Mouse (Mus musculus): Measurements from ENCODE around the gene Ddah1. TPM values are rescaled to one million over a fixed set of nuclear protein-coding genes. Genes with fewer than 3 reads are reported as not detected.

Ddah1 gene
- total and polyA plus RNA-seq, 2 experiments: 43.1 to 80.8 TPM

- no peak overlapping the region for H3K4me3 ChIP-seq (ENCODE audit: insufficient read depth, low read depth, low read length)
- H3K27ac ChIP-seq (replicated peaks; ENCODE audit: insufficient read depth, low read depth, low read length): no peak overlapping the region
- no peaks in the 10 kb centered on the region for H3K27me3 ChIP-seq (ENCODE audit: control insufficient read depth, insufficient read depth, low read length)
- no peak for DNase-seq (ENCODE audit: extremely low read depth, low read depth, low spot score)
- peaks cover 8% of the 10 kb centered on the region; the same call in 1 of the 2 replicates for H3K79me2 ChIP-seq (ENCODE audit: control insufficient read depth, insufficient read depth, low read length)
- H3K4me1 ChIP-seq (ENCODE audit: control insufficient read depth, insufficient read depth, low read length): peaks cover 4% of the 10 kb centered on the region; the same call in 1 of the 2 replicates
- H3K9ac ChIP-seq (ENCODE audit: low read depth, low read length): no peak overlapping the region
- no peaks in the 10 kb centered on the region for H3K36me3 ChIP-seq (ENCODE audit: control insufficient read depth, insufficient read depth, low read length)
- WGBS: 83% methylated on average over 18 of the region's 18 CpGs
- TF ChIP-seq CTCF (IDR thresholded peaks at IDR 0.05; ENCODE audit: low read depth, low read length) (no peak), POLR2A (IDR thresholded peaks at IDR 0.05; ENCODE audit: extremely low read depth, insufficient read depth, low read length) (no peak)
These were observed 68.9 kb downstream of the Ddah1 start for GRCm38 (mm10) chr3:145827191-145828045.

GRCm38 (mm10) chr3:145828906-145829305, 70.4 kb downstream of the Ddah1 start:
- 86% methylated on average over 5 of the region's 5 CpGs for WGBS
- no peak for DNase-seq (ENCODE audit: extremely low read depth, low read depth, low spot score)
- H3K4me3 ChIP-seq (ENCODE audit: insufficient read depth, low read depth, low read length): no peak overlapping the region
- H3K79me2 ChIP-seq (ENCODE audit: control insufficient read depth, insufficient read depth, low read length): peaks cover 8% of the 10 kb centered on the region; the same call in 1 of the 2 replicates
- H3K27me3 ChIP-seq (ENCODE audit: control insufficient read depth, insufficient read depth, low read length): no peaks in the 10 kb centered on the region
- no peak overlapping the region for H3K9ac ChIP-seq (ENCODE audit: low read depth, low read length)
- H3K36me3 ChIP-seq (ENCODE audit: control insufficient read depth, insufficient read depth, low read length): no peaks in the 10 kb centered on the region
- TF ChIP-seq POLR2A (IDR thresholded peaks at IDR 0.05; ENCODE audit: extremely low read depth, insufficient read depth, low read length) (no peak), CTCF (IDR thresholded peaks at IDR 0.05; ENCODE audit: low read depth, low read length) (no peak)
- H3K27ac ChIP-seq (replicated peaks; ENCODE audit: insufficient read depth, low read depth, low read length): no peak overlapping the region
- peaks cover 2% of the 10 kb centered on the region; the same call in 1 of the 2 replicates for H3K4me1 ChIP-seq (ENCODE audit: control insufficient read depth, insufficient read depth, low read length)

- no peaks in the 10 kb centered on the region for H3K4me1 ChIP-seq (ENCODE audit: control insufficient read depth, insufficient read depth, low read length)
- H3K36me3 ChIP-seq (ENCODE audit: control insufficient read depth, insufficient read depth, low read length): no peaks in the 10 kb centered on the region
- no peak for DNase-seq (ENCODE audit: extremely low read depth, low read depth, low spot score)
- TF ChIP-seq POLR2A (IDR thresholded peaks at IDR 0.05; ENCODE audit: extremely low read depth, insufficient read depth, low read length) (no peak), CTCF (IDR thresholded peaks at IDR 0.05; ENCODE audit: low read depth, low read length) (no peak)
- no peak overlapping the region for H3K9ac ChIP-seq (ENCODE audit: low read depth, low read length)
- no peak overlapping the region for H3K27ac ChIP-seq (replicated peaks; ENCODE audit: insufficient read depth, low read depth, low read length)
- peaks cover 9% of the 10 kb centered on the region; the same call in 1 of the 2 replicates for H3K79me2 ChIP-seq (ENCODE audit: control insufficient read depth, insufficient read depth, low read length)
- no peak overlapping the region for H3K4me3 ChIP-seq (ENCODE audit: insufficient read depth, low read depth, low read length)
- H3K27me3 ChIP-seq (ENCODE audit: control insufficient read depth, insufficient read depth, low read length): no peaks in the 10 kb centered on the region
- WGBS: 28% methylated on average over 8 of the region's 8 CpGs
These were observed 75.6 kb downstream of the Ddah1 start for GRCm38 (mm10) chr3:145833948-145834538.

GRCm38 (mm10) chr3:145838281-145838680, 79.8 kb downstream of the Ddah1 start:
- Histone ChIP-seq H3K4me1 (ENCODE audit: control insufficient read depth, insufficient read depth, low read length) (peaks cover 2% of the 10 kb centered on the region; the same call in 1 of the 2 replicates), H3K36me3 (ENCODE audit: control insufficient read depth, insufficient read depth, low read length) (no peaks in the 10 kb centered on the region), H3K4me3 (ENCODE audit: insufficient read depth, low read depth, low read length) (no peak overlapping the region), H3K79me2 (ENCODE audit: control insufficient read depth, insufficient read depth, low read length) (peaks cover 11% of the 10 kb centered on the region; the same call in 1 of the 2 replicates), H3K27me3 (ENCODE audit: control insufficient read depth, insufficient read depth, low read length) (no peaks in the 10 kb centered on the region), H3K27ac (replicated peaks; ENCODE audit: insufficient read depth, low read depth, low read length) (no peak overlapping the region), H3K9ac (ENCODE audit: low read depth, low read length) (no peak overlapping the region)
- no peak for DNase-seq (ENCODE audit: extremely low read depth, low read depth, low spot score)
- no peak for TF ChIP-seq POLR2A (IDR thresholded peaks at IDR 0.05; ENCODE audit: extremely low read depth, insufficient read depth, low read length)

- no peak overlapping the region for H3K27ac ChIP-seq (replicated peaks; ENCODE audit: insufficient read depth, low read depth, low read length)
- no peak overlapping the region for H3K4me3 ChIP-seq (ENCODE audit: insufficient read depth, low read depth, low read length)
- no peak for TF ChIP-seq POLR2A (IDR thresholded peaks at IDR 0.05; ENCODE audit: extremely low read depth, insufficient read depth, low read length)
- no peak for TF ChIP-seq CTCF (IDR thresholded peaks at IDR 0.05; ENCODE audit: low read depth, low read length)
- 66% methylated on average over 12 of the region's 12 CpGs for WGBS
- H3K79me2 ChIP-seq (ENCODE audit: control insufficient read depth, insufficient read depth, low read length): peaks cover 7% of the 10 kb centered on the region; the same call in 1 of the 2 replicates
- no peak overlapping the region for H3K9ac ChIP-seq (ENCODE audit: low read depth, low read length)
- peak; percentile 61 for DNase-seq (ENCODE audit: extremely low read depth, low read depth, low spot score)
- no peaks in the 10 kb centered on the region for H3K36me3 ChIP-seq (ENCODE audit: control insufficient read depth, insufficient read depth, low read length)
- H3K27me3 ChIP-seq (ENCODE audit: control insufficient read depth, insufficient read depth, low read length): no peaks in the 10 kb centered on the region
- H3K4me1 ChIP-seq (ENCODE audit: control insufficient read depth, insufficient read depth, low read length): peaks cover 2% of the 10 kb centered on the region; the same call in 1 of the 2 replicates
These were observed 83.7 kb downstream of the Ddah1 start for GRCm38 (mm10) chr3:145841961-145842710.
